Mouse (Mus musculus) megakaryocyte progenitor cell, adult 5-6 weeks (primary cell): ENCODE results near the gene Setd1a. TPM values are rescaled to one million over a fixed set of nuclear protein-coding genes. Genes with fewer than 3 reads are reported as not detected.
A peak's percentile ranks its signal among the peaks of the same experiment; 100 is the strongest.
"Not testable (repeated sequence)": the region's sequence is repeated elsewhere in the genome, so short reads cannot be mapped to it uniquely, and the experiment has no call there.

Experiments
- ATAC-seq: replicated peaks from 2 replicates; pipeline ENCODE4 v1.8.0; 2016; ENCODE audit warnings: mild to moderate bottlenecking, moderate TSS enrichment, inconsistent platforms; ENCODE audit not compliant: poor library complexity
- total RNA-seq, 2 experiments: library from RNA; stranded (forward) in 1 of 2; stranded (reverse) in 1 of 2; fragments of 157-497, 149-512 nt in 1 of 2; fragments of 200-1000 nt in 1 of 2; gene quantifications; 2 replicates each; pipeline versions ENCODE4 v1.2.3 to v1.2.4; 2015 to 2017

Gene Setd1a
- total RNA-seq, 2 experiments from 2014 or later: 9.7 to 54.7 TPM

DNA sequence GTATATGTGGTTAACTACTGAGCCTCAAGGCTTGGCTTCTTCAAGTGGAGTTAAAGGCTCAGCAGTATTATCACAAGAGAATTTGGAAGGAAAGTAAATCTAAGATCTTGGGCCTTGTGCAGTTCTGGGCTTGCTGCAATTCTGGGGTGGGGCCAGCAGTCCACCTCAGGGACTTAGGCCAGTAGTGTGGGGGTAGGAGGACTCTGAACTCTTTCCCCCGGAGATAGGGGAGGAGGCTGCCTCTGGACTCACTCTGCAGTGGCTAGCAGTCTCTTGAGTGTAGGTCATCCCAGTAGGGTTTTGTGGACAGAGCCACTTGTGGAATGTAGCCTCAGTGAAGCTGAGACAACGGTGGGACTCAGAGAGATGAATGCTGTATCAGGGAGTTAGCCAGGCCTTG is 10.7 kb upstream of the Setd1a start:
- no peak for ATAC-seq

DNA sequence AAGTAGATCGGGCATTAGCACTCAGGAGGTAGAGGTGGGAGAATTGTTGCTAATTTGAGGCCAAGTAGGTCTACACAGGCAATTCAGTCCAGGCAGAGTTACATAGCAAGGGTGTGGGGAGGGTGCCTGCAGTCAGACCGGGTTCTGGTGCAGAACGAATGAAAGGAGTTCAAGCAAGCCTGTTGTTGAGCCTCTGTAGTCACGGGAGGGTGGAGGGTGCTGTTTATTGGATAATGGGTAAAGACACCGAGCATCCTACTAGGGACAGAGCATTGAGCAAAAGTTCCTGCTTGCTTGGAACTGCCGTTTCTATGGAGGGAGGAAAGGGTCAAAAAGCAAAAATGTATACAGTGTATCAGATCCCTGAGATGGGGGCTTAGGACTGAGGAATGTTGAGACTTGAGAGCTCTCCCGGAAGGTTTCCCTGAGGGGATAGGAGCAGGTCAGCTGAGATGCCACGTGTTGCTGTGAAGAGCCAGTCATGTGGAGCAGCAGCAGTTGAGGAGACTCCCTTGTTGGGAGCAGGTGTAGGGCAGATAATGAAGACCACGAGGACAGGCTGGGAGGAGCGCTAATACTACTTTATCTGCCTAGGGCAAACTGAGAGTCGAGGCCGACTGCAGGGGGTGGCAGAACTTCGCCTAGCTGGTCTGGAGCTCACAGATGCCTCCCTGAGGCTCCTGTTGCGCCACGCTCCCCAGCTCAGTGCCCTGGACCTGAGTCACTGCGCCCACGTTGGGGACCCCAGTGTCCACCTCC is 9.4 kb upstream of the Setd1a start:
- ATAC-seq: peak; percentile 72

DNA sequence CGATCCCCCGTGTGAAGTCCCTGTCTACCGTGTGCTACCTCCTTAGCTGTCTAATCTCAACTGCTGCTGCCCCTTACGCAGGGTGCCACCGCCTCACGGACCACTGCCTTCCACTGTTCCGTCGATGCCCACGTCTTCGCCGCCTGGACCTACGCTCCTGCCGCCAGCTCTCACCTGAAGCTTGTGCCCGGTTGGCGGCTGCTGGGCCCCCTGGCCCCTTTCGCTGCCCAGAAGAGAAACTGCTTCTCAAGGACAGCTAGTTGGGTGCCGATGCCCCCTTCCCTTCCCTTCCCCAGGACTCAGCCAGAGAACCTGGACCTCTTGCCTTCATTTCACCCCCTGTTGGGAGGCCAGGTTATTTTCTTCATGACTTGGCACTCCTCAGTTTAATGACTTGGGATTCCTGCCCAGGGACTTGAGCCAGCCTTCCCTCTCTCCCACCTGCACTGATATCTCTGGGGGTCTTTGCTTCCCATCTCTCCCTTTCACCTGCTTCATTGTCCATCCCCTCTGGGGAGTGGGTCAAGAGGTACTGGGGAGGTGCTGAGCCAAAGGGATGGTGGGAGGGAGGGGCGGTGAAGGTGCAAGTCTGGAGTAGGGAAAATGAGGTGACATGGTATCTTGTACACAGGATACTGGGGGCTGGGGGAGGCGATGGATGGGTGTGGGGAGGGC is 8.7 kb upstream of the Setd1a start:
- peak; percentile 2; the same call in 1 of the 2 replicates for ATAC-seq

DNA sequence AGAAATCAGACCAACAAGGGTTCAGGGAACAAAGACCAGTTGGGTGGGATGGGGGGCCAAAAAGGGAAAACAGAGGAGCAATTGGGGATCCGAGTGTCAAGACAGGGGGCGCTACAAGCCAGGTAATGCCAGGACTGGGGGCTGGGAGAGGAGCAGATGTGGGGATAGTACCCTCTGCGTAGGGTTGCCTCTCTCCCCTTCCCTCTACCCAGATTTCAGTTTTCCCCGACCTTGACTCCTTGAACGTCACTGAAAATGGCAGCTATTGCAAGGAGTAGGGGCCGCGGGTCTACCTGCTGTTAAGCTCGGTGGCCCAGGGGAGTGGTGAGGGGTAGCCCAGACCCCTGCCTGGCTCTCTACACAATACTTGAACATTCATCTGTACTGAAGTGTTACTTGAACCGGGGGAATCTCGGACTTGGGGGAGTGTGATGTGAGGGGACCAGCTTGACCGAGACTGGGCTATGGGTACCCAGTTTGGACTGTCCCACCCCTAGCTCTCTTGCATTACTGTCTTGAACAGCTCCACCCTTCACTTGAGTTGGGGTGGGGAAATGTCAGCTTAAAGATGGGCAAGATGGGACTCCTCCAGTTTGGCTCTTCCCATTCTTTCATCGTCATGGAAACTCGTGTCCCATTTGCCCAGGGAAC is 8.0 kb upstream of the Setd1a start:
- no peak for ATAC-seq

DNA sequence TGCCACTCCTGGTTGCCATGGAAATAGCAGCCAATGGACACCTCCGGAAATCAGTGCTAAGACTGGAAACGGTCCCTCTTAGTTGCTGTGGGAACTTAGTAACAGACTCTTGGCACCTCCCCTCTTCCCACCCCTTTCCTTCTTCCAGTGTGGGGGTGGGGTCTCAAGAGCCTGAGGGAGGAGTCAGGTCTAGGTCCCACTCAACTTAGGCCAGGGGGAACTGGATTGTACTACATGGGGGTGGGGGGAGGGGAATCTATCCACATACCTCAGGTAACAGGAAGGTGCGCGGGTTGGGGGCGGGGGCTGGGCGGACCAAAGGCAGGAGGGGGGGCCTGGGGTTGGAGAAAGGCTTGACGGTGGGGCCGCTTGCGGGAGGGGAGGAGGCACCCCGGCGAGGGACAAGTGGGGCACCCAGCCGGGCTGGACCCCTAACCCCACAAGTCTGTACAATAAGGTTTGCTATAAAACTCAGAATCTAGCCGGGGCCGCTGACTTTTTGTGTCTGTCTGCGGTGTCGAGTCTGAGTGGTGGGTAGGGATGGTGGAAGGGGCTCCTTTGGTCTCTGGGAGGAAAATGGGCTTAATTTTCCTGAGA is 7.4 kb upstream of the Setd1a start:
- ATAC-seq: peak; percentile 53

DNA sequence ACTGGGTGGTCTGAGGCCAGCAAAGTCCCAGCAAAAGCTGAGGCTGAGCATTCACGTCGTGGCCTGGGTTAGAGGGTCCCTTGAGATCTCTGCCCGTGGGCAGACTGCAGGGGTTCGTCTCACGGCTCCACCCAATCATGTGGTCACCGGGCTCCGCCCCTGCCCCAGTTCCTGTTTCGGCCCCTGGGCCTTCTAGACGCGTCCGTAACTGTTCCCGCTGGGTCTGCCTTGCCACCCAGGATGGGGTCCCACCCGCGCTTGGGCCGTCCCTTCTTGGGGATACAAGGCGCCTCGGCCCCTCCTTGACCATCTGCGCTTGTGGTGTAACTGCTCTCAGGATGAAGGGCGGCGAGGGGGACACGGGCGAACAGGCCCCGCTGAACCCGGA is 6.8 kb upstream of the Setd1a start, which contains the start of gene Orai3:
Gene Orai3, plus strand, starts transcription at position 165 of the 388 bp plus-strand sequence.
- peak; percentile 42 for ATAC-seq

DNA sequence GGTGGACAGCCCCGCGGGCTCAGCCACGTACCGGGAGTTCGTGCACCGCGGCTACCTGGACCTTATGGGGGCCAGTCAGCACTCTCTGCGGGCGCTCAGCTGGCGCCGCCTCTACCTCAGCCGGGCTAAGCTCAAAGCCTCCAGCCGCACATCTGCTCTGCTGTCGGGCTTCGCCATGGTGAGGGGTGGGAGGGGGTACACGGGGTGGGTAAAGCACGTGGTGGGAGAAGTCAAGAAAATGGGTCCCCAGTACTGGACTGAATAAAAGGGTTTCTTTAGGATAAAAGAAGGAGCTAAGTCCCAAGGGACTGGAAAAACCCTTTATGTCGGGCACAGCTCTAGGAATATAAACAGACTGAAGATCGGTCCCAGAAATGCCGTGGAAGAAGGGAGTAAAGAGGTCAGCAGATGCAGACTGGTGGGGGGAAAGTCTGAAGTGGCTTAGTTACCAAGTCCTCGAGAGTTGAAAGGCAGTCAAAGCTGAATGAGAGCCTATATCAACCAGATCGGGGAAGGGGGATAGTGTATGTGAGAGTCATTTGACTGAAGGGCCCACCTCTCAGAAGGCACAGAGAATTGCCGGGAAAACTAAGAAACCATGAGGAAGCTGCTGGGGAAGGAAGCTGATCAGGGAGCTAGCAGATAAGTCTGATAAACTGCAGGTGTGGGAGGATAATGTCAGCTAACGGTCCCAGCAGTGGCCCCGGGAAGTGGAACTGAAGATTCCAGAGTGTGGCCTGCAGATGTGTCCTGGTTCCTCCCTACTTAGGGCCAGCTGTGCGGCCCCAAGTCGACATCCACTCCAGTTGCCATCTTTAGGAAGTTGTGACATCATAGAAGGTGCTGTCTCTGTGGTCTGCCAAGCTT is 6.2 kb upstream of the Setd1a start:
- 0 out of 2 replicates have a peak, but pooled peaks have one; percentile 3 for ATAC-seq

DNA sequence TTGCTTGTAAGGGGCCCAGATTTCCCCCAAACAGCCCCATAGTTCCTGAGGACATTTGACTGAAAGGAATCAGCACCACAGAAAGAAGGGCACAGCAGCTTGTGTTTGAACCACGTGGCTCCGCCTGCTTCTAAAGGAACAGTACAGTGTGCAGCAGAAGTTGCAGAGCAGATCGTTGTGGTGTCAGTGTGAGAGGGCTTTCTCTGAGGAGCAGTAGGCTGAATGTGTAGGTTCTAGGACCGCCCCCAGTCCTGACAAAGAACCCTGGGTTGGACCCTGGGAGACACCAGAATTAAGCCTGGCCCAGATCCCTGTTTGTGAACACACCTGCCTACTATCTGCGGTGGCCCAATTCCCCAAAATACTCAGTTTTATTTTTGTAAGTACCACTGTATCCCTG is 5.2 kb upstream of the Setd1a start:
- no peak for ATAC-seq

DNA sequence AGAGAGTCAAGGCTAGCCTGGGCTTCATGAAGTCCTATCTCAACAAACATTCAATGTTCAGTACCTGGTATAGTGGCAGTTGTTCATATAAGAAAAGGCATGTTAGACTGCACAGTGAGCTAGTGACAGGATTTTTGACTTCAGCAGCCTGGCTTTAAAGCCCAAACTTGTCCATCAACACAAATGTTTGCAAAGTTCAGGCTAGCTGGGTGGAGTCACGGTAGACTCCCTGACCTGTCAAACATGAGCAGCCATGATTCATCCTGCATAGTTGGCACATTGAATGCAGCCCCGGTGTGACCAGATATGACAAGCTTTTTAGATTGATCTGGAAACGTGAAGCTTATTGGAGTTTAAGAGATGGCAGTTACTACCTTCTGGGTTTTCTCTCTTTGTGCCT is 4.4 kb upstream of the Setd1a start:
- ATAC-seq: no peak

DNA sequence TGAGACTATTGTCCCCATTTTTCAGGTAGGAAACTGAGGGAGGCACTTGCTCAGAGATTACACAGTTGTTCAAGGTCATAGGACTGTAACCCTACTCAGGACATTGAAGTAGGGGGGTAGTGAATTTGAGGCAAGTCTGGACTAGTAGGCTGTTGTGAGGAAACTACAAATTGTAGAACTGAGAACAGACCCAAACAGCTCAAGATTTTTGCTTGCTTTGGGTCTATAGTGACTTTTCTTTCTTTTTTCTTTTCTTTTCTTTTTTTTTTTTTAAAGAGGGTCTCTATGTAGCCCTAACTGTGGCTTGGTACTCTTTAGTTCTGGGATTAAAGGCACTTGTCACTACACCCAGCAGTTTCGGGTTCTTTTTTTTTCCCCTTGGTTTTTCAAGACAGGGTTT is 3.9 kb upstream of the Setd1a start:
- ATAC-seq: no peak

DNA sequence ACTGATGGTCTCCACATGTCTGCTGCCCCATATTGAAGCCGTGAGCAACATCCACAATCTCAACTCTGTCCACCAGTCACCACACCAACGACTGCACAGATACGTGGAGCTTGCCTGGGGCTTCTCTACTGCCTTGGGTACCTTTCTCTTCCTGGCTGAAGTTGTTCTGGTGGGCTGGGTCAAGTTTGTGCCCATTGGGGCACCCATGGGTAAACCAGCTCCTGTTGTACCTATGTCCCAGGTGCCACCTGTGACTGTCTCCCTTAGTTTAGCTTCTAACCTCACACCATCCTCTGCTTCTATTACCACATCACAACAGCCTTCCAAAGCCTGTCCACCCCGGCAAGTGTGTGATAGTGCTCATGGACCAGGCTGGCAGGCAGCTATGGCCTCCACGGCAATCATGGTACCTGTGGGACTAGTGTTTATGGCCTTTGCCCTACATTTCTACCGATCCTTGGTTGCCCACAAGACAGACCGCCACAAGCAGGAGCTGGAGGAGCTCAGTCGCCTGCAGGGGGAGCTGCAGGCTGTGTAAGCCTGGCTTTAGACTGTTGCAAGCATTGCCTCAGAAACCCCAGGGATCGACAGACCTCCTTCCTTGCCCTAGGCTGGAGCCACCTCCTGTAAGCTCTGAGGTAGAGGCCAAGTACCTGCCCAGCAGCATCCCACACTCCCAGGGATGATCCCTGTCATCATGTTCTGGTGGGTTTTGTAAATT is 2.6 kb upstream of the Setd1a start:
- peak; percentile 45 for ATAC-seq

DNA sequence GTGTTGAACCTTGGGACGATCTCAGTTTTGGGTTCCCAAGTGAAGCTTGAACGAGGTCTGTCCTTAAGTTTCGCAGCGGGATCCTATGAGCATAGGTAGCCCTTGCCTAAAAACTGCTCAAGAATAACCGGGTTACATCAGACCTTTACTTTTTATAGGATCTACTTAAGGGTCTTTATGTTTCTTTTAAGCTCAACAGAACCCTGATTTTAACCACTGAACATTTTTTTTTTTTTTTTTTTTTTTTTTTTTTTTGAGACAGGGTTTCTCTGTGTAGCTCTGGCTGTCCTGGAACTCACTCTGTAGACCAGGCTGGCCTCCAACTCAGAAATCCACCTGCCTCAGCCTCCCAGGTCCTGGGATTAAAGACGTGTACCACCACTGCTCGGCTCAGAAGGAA is 633 bp upstream of the Setd1a start:
- ATAC-seq: not testable (repeated sequence)

DNA sequence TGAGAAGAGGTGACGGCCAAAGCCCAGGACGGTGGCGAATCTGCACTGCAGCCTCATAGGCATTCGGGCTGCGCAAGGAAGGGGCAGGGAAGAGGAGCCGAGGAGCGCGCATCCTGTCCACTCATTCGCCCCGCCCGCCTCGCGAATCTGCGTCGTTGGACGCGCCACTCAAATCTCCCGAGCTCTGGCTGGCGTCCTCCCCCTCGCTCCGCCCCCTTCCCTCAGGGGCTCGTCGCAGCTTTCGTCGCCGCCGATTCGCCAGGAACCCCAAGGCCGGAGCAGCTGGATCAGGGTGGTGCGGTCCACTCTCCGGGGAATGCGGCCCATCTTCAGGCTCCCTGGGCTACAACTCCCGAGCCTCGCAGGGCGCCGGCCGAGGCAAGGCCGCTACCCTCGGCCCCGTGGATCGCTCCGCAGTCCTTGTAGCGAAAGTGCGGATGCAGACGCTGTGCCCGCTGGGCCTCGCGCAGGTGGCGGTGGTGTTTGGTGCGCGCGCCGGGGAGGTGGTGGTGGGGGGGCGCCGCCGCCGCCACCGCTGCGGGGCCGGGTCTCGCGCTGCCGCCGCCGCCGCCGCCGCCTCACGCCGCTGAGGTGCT is 506 bp downstream of the Setd1a start:
- peak; percentile 85 for ATAC-seq

DNA sequence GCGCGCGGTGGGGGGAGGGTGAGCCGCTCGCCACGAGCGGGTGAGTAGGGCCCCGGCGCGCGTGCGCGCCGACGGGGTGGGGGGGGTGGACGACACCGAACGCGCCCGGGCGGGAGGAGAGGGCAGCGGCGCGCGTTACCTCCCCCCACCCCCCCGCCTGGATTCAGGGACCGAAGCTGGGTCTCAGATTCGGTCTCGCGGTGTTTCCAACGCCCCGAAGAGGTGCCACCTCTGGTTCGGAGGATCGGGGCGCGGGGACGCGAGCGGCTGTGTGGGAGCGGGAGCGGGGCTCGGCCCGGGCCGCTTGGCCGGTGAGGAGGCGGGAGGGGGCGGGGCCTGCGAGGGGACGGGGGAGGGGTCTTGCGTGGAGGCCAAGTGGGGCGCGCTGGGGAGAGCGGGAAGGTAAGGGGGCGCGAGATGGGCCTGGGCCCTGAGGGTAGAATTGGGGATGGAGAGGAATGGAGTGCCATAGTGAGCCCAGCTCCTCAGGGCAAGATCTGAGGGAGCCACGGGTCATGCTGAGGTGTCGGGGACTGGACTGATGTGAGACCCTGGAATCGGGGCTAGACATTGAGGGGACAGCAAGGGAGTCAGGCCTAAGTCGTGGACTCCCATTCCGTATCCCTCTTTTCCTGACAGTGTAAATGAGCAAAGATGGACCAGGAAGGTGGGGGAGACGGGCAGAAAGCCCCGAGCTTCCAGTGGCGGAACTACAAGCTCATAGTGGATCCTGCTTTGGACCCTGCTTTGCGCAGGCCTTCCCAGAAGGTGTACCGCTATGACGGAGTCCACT is 1.2 kb downstream of the Setd1a start:
- ATAC-seq: peak; percentile 7

DNA sequence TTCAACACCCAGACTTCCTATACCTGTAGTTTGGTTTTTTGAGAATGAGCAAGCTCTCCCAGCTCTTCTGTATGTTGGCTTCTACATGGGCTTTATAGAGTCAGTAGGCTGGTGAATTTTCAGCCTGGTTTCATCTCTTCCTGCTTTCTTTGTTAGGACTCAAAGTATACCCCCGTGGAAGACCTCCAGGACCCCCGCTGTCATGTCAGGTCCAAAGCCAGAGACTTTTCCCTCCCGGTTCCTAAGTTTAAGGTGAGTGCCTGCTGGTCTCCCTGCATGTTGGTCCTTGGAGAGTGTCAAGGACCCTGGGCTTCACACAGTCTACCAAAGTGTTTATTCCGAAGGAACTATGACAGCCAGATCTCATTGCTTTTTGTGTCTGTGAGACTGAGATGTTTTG is 1.9 kb downstream of the Setd1a start:
- no peak for ATAC-seq

DNA sequence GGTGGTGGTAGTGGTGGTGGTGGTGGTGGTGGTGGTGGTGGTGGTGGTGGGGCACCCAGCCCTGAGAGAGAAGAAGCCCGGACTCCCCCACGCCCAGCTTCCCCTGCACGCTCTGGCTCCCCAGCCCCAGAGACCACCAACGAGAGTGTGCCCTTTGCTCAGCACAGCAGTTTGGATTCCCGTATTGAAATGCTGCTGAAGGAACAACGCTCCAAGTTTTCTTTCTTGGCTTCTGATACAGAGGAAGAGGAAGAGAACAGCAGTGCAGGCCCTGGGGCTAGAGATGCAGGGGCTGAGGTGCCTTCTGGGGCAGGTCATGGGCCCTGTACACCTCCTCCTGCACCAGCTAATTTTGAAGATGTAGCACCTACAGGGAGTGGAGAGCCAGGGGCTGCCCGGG is 8.8 kb downstream of the Setd1a start, which contains the start of gene Gm49388:
Gene Gm49388, plus strand, starts transcription at position 301 of the 400 bp plus-strand sequence.
- ATAC-seq: no peak

DNA sequence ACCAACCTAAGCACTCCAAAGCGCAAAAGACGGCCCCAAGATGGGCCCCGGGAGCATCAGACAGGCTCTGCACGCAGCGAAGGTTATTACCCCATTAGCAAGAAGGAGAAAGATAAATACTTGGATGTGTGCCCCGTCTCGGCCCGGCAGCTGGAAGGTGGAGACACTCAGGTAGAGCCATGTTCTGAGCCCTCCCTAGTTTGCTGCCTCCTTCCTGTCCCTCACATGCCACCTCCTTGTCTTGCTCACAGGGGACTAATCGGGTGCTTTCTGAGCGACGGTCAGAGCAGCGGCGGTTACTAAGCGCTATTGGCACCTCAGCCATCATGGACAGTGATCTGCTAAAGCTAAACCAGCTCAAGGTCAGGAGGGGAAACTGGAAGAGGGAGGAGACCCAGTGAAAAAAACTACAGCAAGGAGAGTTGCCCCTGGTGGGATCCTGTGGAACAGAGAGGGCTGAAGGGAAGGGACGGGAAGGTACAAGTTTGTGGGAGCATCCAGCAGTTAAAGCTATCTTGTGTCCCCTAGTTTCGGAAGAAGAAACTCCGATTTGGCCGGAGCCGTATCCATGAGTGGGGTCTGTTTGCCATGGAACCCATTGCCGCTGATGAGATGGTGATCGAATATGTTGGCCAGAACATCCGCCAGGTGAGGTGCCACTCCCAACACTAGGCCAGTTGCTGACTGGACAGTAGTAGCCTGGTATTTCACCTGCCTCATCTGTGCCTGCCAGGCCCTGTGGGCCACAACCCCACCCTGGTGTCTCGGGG is 20.8 kb downstream of the Setd1a start:
- no peak for ATAC-seq

DNA sequence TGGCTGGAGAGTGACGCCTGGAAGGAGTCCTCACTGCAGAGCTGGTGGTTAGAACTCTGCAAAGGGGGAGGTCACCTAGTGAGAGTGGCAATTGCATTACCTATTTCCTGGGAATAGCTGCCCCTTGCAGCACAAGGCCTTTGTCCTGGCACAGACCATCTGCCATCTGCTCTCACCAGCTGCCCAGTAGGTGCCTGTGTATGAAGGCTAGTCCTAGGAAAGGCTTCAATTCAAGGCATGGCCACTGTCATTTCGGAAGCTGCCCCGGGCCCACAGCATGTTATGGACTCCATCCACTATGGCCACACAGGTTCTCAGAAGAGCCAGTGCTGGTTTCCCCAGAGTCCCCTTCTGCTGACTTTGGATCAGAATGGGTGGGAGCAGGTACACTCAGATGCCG is 22.1 kb downstream of the Setd1a start:
- ATAC-seq: no peak
